8 mouse cellular contexts compared by ENCODE assay signal in the genomic region with DNA sequence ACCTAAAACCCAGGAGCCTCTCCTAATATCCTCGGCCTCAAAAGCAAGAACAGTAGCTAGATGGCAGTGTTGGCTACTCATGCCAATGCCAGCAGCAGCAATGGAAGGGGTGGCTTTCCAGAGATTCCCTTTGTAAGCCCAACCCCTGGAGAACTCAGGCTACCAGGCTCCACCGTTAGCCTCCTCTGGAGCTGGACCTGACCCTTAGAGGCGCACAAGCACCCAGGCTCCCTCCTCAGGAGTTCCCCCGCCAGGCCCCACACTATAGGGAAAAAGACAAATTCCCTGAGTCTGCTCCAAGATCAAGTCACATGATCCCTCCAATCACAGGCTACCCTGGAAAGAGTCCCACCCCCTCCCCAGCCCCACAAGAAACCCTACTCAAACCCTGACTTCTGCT. TPM values are rescaled to one million over a fixed set of nuclear protein-coding genes. Genes with fewer than 3 reads are reported as not detected.
A peak's percentile ranks its signal among the peaks of the same experiment; 100 is the strongest.
DNase-seq lines count a peak whose midpoint lies in the region; ATAC-seq lines count a peak whose summit lies in the region.

No protein-coding gene starts in this region.

- ATAC-seq in forebrain, embryonic 14.5 days: peak; percentile 30
- peak; percentile 18; the same call in 1 of the 2 replicates for ATAC-seq in stomach, embryonic 16.5 days (ENCODE audit: insufficient read depth, low FRiP score)
- ATAC-seq in activated CD4-positive, CD25-positive, alpha-beta regulatory T cell, adult 4 months: no peak

- no peak overlapping the region for H3K4me2 ChIP-seq in forebrain, embryonic 14.5 days (ENCODE audit: low read length)
- H3K4me2 ChIP-seq in stomach, embryonic 16.5 days (ENCODE audit: low read depth, low read length): no peak overlapping the region

- H3K27ac ChIP-seq in forebrain, embryonic 14.5 days (ENCODE audit: low read depth, low read length): no peak overlapping the region
- no peak overlapping the region for H3K27ac ChIP-seq in stomach, embryonic 16.5 days (ENCODE audit: low read length)

- H3K9me3 ChIP-seq in forebrain, embryonic 14.5 days (replicated peaks; ENCODE audit: control insufficient read depth, low read length): no peaks in the 10 kb centered on the region
- no peaks in the 10 kb centered on the region for H3K9me3 ChIP-seq in stomach, embryonic 16.5 days (replicated peaks; ENCODE audit: control insufficient read depth, low read length)

- DNase-seq in adrenal gland, postnatal 36 days: peak; percentile 22 to 24
- DNase-seq in adrenal gland, adult 18-20 months (ENCODE audit: low spot score in 2 of 2): no peak
- peak; percentile 70 for DNase-seq in NIH3T3 (ENCODE audit: low read depth)
- DNase-seq in forebrain, embryonic 14.5 days (ENCODE audit: low spot score): peak; percentile 73
- peak; percentile 14 to 40 for DNase-seq in kidney, postnatal 4 days
- peak; percentile 21 for DNase-seq in lung, postnatal 36 days

- H3K9ac ChIP-seq in forebrain, embryonic 14.5 days (ENCODE audit: low read length): no peak overlapping the region
- H3K9ac ChIP-seq in stomach, embryonic 16.5 days (ENCODE audit: low read length): no peak overlapping the region

- H3K4me3 ChIP-seq in forebrain, embryonic 14.5 days (ENCODE audit: low read depth, low read length): no peak overlapping the region
- no peak overlapping the region for H3K4me3 ChIP-seq in stomach, embryonic 16.5 days (replicated peaks; ENCODE audit: low read length)

- H3K4me1 ChIP-seq in forebrain, embryonic 14.5 days (ENCODE audit: control insufficient read depth, insufficient read depth, low read length): peaks cover 8% of the 10 kb centered on the region
- H3K4me1 ChIP-seq in stomach, embryonic 16.5 days (ENCODE audit: control insufficient read depth, insufficient read depth, low read length): peaks cover 6% of the 10 kb centered on the region; the same call in 1 of the 2 replicates

- no peaks in the 10 kb centered on the region for H3K36me3 ChIP-seq in forebrain, embryonic 14.5 days (ENCODE audit: control insufficient read depth, insufficient read depth, low read length)
- H3K36me3 ChIP-seq in stomach, embryonic 16.5 days (ENCODE audit: control insufficient read depth, insufficient read depth, low read length): no peaks in the 10 kb centered on the region

- WGBS in forebrain, embryonic 14.5 days: 6% methylated on average over 4 of the region's 4 CpGs
- 14% methylated on average over 4 of the region's 4 CpGs for WGBS in stomach, embryonic 16.5 days

- no peaks in the 10 kb centered on the region for H3K27me3 ChIP-seq in forebrain, embryonic 14.5 days (replicated peaks; ENCODE audit: control insufficient read depth, insufficient read depth, low read length)
- H3K27me3 ChIP-seq in stomach, embryonic 16.5 days (ENCODE audit: control insufficient read depth, insufficient read depth, low read length): no peaks in the 10 kb centered on the region

RNA-seq across cellular contexts. Expression of a gene that starts 10.9 kb away (rescaled TPM):
- under 1 TPM; 0.20 to 0.36 TPM for total RNA-seq in adrenal gland, postnatal 36 days (2021)
- total RNA-seq in adrenal gland, adult 18-20 months (2021): under 1 TPM; 0.13 to 0.45 TPM
- polyA plus RNA-seq in forebrain, embryonic 14.5 days (2014; fragmentation: Nextera tagmentation; extraction: Ambion mirVana): 0.55 and 0.61 TPM in 2 replicates
- polyA plus RNA-seq in stomach, embryonic 16.5 days (2015; fragmentation: Nextera tagmentation; extraction: Ambion mirVana): 4.3 and 5.1 TPM in 2 replicates
- under 1 TPM; 0.43 to 0.63 TPM for polyA plus RNA-seq in activated CD4-positive, CD25-positive, alpha-beta regulatory T cell, adult 4 months (2017; shearing (Covaris generic))

Comparison
In these comparisons a context has a peak if more than half of its experiments do, and no peak if none do; other contexts are left out.
1. DNase-seq: peak in adrenal gland, postnatal 36 days (2 of 2), NIH3T3 (single experiment), forebrain, embryonic 14.5 days (single experiment), kidney, postnatal 4 days (2 of 2) and lung, postnatal 36 days (single experiment); none in adrenal gland, adult 18-20 months (0 of 2).